Mouse (Mus musculus): Measurements from ENCODE around the gene Recql. TPM values are rescaled to one million over a fixed set of nuclear protein-coding genes. Genes with fewer than 3 reads are reported as not detected.
A peak's percentile ranks its signal among the peaks of the same experiment; 100 is the strongest.

Recql gene
- total RNA-seq (2012; rRNA removed): 22.6 and 24.7 TPM in 2 replicates

- Histone ChIP-seq H3K36me3 (ENCODE audit: control insufficient read depth, insufficient read depth, low read length, poor library complexity, severe bottlenecking) (peaks cover 7% of the 10 kb centered on the region; the same call in 1 of the 2 replicates), H3K4me1 (ENCODE audit: control insufficient read depth in 2 of 2, insufficient read depth in 2 of 2, low read length in 2 of 2, poor library complexity in 1 of 2) (peaks cover 6 to 7% of the 10 kb centered on the region in 2 experiments; a peak in 2 of 4 replicates), H3K4me3 (ENCODE audit: insufficient read depth in 1 of 2, low read depth in 1 of 2, low read length in 2 of 2, poor library complexity in 1 of 2, severe bottlenecking in 1 of 2) (peak within 1 kb of the TSS; percentile 86 to 96), H3K9me3 (ENCODE audit: control insufficient read depth, insufficient read depth, low read depth, low read length) (no peaks in the 10 kb centered on the region), H3K27ac (ENCODE audit: insufficient read depth, low read depth, low read length, poor library complexity, severe bottlenecking) (peak within 1 kb of the TSS; percentile 3; the same call in 1 of the 2 replicates), H3K9ac (ENCODE audit: insufficient read depth, low read depth, low read length, poor library complexity, severe bottlenecking) (peak within 1 kb of the TSS; percentile 95)
- TF ChIP-seq HCFC1 (IDR thresholded peaks at IDR 0.05; ENCODE audit: borderline replicate concordance, insufficient read depth, low read length) (no peak), CHD2 (IDR thresholded peaks at IDR 0.05; ENCODE audit: low read depth, low read length) (peak; percentile 91)
- peak; percentile 89 for DNase-seq (ENCODE audit: low read depth, low spot score)
- in situ Hi-C loops (cut with MboI; ENCODE audit: low sequenced_read_pairs in 2 of 2, unreplicated experiment in 2 of 2): no loop called here
These were observed at the start of gene Recql, which contains the start of gene Golt1b for GRCm38 (mm10) chr6:142387011-142387754. Gene Recql, minus strand, starts transcription at chr6:142387087. Gene Golt1b, plus strand, starts transcription at chr6:142387221.

GRCm38 (mm10) chr6:142429072-142429471 lies 42.2 kb upstream of the Recql start:
- Histone ChIP-seq H3K4me3 (ENCODE audit: insufficient read depth in 1 of 2, low read depth in 1 of 2, low read length in 2 of 2, poor library complexity in 1 of 2, severe bottlenecking in 1 of 2) (no peak overlapping the region), H3K27ac (ENCODE audit: insufficient read depth, low read depth, low read length, poor library complexity, severe bottlenecking) (no peak overlapping the region), H3K36me3 (ENCODE audit: control insufficient read depth, insufficient read depth, low read length, poor library complexity, severe bottlenecking) (no peaks in the 10 kb centered on the region), H3K9ac (ENCODE audit: insufficient read depth, low read depth, low read length, poor library complexity, severe bottlenecking) (no peak overlapping the region), H3K9me3 (ENCODE audit: control insufficient read depth, insufficient read depth, low read depth, low read length) (no peaks in the 10 kb centered on the region), H3K4me1 (ENCODE audit: control insufficient read depth in 2 of 2, insufficient read depth in 2 of 2, low read length in 2 of 2, poor library complexity in 1 of 2) (no peaks in the 10 kb centered on the region)
- no peak for DNase-seq (ENCODE audit: low read depth, low spot score)
- TF ChIP-seq ZNF384 (IDR thresholded peaks at IDR 0.05; ENCODE audit: low read depth, low read length) (no peak), CHD2 (IDR thresholded peaks at IDR 0.05; ENCODE audit: low read depth, low read length) (no peak), MAFK (IDR thresholded peaks at IDR 0.05; ENCODE audit: insufficient read depth, low read depth, low read length) (no peak), ZC3H11A (IDR thresholded peaks at IDR 0.05; ENCODE audit: borderline replicate concordance, low read depth, low read length) (no peak), HCFC1 (IDR thresholded peaks at IDR 0.05; ENCODE audit: borderline replicate concordance, insufficient read depth, low read length) (no peak)
- in situ Hi-C loops (cut with MboI; ENCODE audit: low sequenced_read_pairs in 2 of 2, unreplicated experiment in 2 of 2): no loop called here

- TF ChIP-seq ZC3H11A (IDR thresholded peaks at IDR 0.05; ENCODE audit: borderline replicate concordance, low read depth, low read length): no peak
- TF ChIP-seq HCFC1 (IDR thresholded peaks at IDR 0.05; ENCODE audit: borderline replicate concordance, insufficient read depth, low read length): no peak
- TF ChIP-seq ZNF384 (IDR thresholded peaks at IDR 0.05; ENCODE audit: low read depth, low read length): no peak
- TF ChIP-seq CHD2 (IDR thresholded peaks at IDR 0.05; ENCODE audit: low read depth, low read length): no peak
- TF ChIP-seq MAFK (IDR thresholded peaks at IDR 0.05; ENCODE audit: insufficient read depth, low read depth, low read length): no peak
- Histone ChIP-seq H3K36me3 (ENCODE audit: control insufficient read depth, insufficient read depth, low read length, poor library complexity, severe bottlenecking) (no peaks in the 10 kb centered on the region), H3K4me1 (ENCODE audit: control insufficient read depth in 2 of 2, insufficient read depth in 2 of 2, low read length in 2 of 2, poor library complexity in 1 of 2) (no peaks in the 10 kb centered on the region), H3K9ac (ENCODE audit: insufficient read depth, low read depth, low read length, poor library complexity, severe bottlenecking) (no peak overlapping the region), H3K9me3 (ENCODE audit: control insufficient read depth, insufficient read depth, low read depth, low read length) (no peaks in the 10 kb centered on the region), H3K4me3 (ENCODE audit: insufficient read depth in 1 of 2, low read depth in 1 of 2, low read length in 2 of 2, poor library complexity in 1 of 2, severe bottlenecking in 1 of 2) (no peak overlapping the region), H3K27ac (ENCODE audit: insufficient read depth, low read depth, low read length, poor library complexity, severe bottlenecking) (no peak overlapping the region)
- in situ Hi-C loops (cut with MboI; ENCODE audit: low sequenced_read_pairs in 2 of 2, unreplicated experiment in 2 of 2): no loop called here
- DNase-seq (ENCODE audit: low read depth, low spot score): no peak
These were observed 38.1 kb upstream of the Recql start for GRCm38 (mm10) chr6:142424976-142425375.

- Histone ChIP-seq H3K27ac (ENCODE audit: insufficient read depth, low read depth, low read length, poor library complexity, severe bottlenecking) (no peak overlapping the region), H3K4me1 (ENCODE audit: control insufficient read depth in 2 of 2, insufficient read depth in 2 of 2, low read length in 2 of 2, poor library complexity in 1 of 2) (no peaks in the 10 kb centered on the region), H3K4me3 (ENCODE audit: insufficient read depth in 1 of 2, low read depth in 1 of 2, low read length in 2 of 2, poor library complexity in 1 of 2, severe bottlenecking in 1 of 2) (peak overlapping the region; percentile 31 to 37), H3K9me3 (ENCODE audit: control insufficient read depth, insufficient read depth, low read depth, low read length) (no peaks in the 10 kb centered on the region), H3K36me3 (ENCODE audit: control insufficient read depth, insufficient read depth, low read length, poor library complexity, severe bottlenecking) (no peaks in the 10 kb centered on the region), H3K9ac (ENCODE audit: insufficient read depth, low read depth, low read length, poor library complexity, severe bottlenecking) (0 out of 2 replicates have a peak overlapping the region, but pooled peaks have one; percentile 7)
- TF ChIP-seq CHD2 (IDR thresholded peaks at IDR 0.05; ENCODE audit: low read depth, low read length): no peak
- peak; percentile 4 for DNase-seq (ENCODE audit: low read depth, low spot score)
- in situ Hi-C loops (cut with MboI; ENCODE audit: low sequenced_read_pairs in 2 of 2, unreplicated experiment in 2 of 2): no loop called here
These were observed 27.7 kb upstream of the Recql start for GRCm38 (mm10) chr6:142414597-142414996.

- no peak overlapping the region for H3K27ac ChIP-seq (ENCODE audit: insufficient read depth, low read depth, low read length, poor library complexity, severe bottlenecking)
- no peaks in the 10 kb centered on the region for H3K36me3 ChIP-seq (ENCODE audit: control insufficient read depth, insufficient read depth, low read length, poor library complexity, severe bottlenecking)
- in situ Hi-C loops (cut with MboI; ENCODE audit: low sequenced_read_pairs in 2 of 2, unreplicated experiment in 2 of 2): no loop called here
- H3K9me3 ChIP-seq (ENCODE audit: control insufficient read depth, insufficient read depth, low read depth, low read length): no peaks in the 10 kb centered on the region
- H3K4me1 ChIP-seq (ENCODE audit: control insufficient read depth in 2 of 2, insufficient read depth in 2 of 2, low read length in 2 of 2, poor library complexity in 1 of 2): no peaks in the 10 kb centered on the region
- H3K4me3 ChIP-seq (ENCODE audit: insufficient read depth in 1 of 2, low read depth in 1 of 2, low read length in 2 of 2, poor library complexity in 1 of 2, severe bottlenecking in 1 of 2): 0 out of 4 replicates have a peak overlapping the region, but pooled peaks of 1 of the 2 experiments have one; percentile 32
- no peak for TF ChIP-seq CHD2 (IDR thresholded peaks at IDR 0.05; ENCODE audit: low read depth, low read length)
- no peak for TF ChIP-seq ZC3H11A (IDR thresholded peaks at IDR 0.05; ENCODE audit: borderline replicate concordance, low read depth, low read length)
- no peak for TF ChIP-seq MAFK (IDR thresholded peaks at IDR 0.05; ENCODE audit: insufficient read depth, low read depth, low read length)
- no peak for TF ChIP-seq HCFC1 (IDR thresholded peaks at IDR 0.05; ENCODE audit: borderline replicate concordance, insufficient read depth, low read length)
- no peak for TF ChIP-seq ZNF384 (IDR thresholded peaks at IDR 0.05; ENCODE audit: low read depth, low read length)
- no peak for DNase-seq (ENCODE audit: low read depth, low spot score)
- H3K9ac ChIP-seq (ENCODE audit: insufficient read depth, low read depth, low read length, poor library complexity, severe bottlenecking): no peak overlapping the region
These were observed 27.0 kb upstream of the Recql start for GRCm38 (mm10) chr6:142413845-142414244.
